Mouse (Mus musculus): ENCODE data around the gene Bcas3. TPM values are rescaled to one million over a fixed set of nuclear protein-coding genes. Genes with fewer than 3 reads are reported as not detected.
"Not testable (repeated sequence)": the region's sequence is repeated elsewhere in the genome, so short reads cannot be mapped to it uniquely, and the experiment has no call there.

Bcas3 gene
- polyA plus RNA-seq, 1 experiment from 2014 or later, result 16.6 TPM

DNA sequence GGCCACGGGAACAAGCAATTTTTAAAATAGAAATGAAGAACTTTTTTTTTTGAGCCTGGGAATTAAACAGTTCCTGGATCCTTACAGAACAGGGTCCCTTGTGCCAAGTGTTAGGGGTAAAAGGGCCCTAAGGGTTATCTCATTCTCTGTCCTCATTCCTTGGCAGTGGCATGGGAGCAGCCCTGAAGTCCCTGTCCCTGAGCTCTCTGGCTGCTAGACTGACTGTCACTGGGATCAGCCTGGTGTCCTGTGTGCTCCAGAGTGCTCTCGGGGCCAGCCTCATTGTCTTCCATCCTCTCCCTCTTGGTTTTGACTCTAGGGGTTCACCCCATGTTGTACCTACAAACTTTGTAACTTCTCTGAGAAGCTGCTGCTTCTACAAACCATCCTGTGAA is 360.8 kb downstream of the Bcas3 start:
- Histone ChIP-seq H3K4me1 (replicated peaks) (peaks cover 15% of the 10 kb centered on the region), H3K9me3 (replicated peaks) (no peaks in the 10 kb centered on the region), H3K36me3 (no peaks in the 10 kb centered on the region), H3K4me2 (peak overlapping the region; percentile 46), H3K27ac (peak overlapping the region; percentile 27; the same call in 1 of the 2 replicates), H3K9ac (no peak overlapping the region; the same call in 1 of the 2 replicates), H3K4me3 (no peak overlapping the region), H3K27me3 (0 out of 2 replicates have a peak, but pooled peaks cover 3% of the 10 kb centered on the region)
- 30% methylated on average over 2 of the region's 2 CpGs for WGBS
- 0 out of 2 replicates have a peak, but pooled peaks have one; percentile 18 for ATAC-seq (replicated peaks; ENCODE audit: insufficient number of reproducible peaks, insufficient read depth, low FRiP score, low read depth)

DNA sequence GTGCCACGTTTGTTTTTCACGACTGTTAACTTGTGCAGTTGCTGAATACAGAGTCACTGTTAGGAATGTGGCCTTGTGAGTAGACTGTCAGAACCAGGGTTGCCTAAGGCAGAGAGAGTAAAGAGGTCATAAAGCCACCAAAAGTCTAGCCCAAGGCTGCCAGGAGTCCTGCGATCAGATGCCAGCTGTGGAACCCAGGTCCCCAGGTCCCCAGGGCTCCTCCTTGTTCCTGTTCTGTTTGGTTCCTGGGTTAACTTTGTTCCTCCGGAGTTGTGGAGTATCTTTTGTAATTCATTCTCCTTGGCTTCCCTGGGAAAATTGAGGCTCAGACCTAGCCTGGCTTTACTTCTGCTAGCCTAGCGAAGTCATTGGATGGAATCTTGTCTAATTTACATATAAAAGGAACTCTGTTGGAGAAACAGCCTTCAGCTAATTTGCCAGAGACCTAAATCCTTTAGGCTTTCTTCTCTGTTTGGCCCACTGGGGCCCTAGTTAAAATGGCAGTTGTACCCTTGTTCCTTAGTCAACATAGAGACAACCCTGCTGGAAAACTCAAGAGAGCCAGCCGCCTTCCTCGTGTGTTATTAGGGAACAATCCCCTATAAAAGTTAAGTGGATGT is 361.5 kb downstream of the Bcas3 start:
- Histone ChIP-seq H3K27me3 (0 out of 2 replicates have a peak, but pooled peaks cover 3% of the 10 kb centered on the region), H3K9me3 (replicated peaks) (no peaks in the 10 kb centered on the region), H3K27ac (no peak overlapping the region), H3K36me3 (no peaks in the 10 kb centered on the region), H3K9ac (no peak overlapping the region), H3K4me1 (replicated peaks) (peaks cover 20% of the 10 kb centered on the region), H3K4me2 (no peak overlapping the region), H3K4me3 (no peak overlapping the region)
- no peak for ATAC-seq (replicated peaks; ENCODE audit: insufficient number of reproducible peaks, insufficient read depth, low FRiP score, low read depth)
- 52% methylated on average over 7 of the region's 7 CpGs for WGBS

DNA sequence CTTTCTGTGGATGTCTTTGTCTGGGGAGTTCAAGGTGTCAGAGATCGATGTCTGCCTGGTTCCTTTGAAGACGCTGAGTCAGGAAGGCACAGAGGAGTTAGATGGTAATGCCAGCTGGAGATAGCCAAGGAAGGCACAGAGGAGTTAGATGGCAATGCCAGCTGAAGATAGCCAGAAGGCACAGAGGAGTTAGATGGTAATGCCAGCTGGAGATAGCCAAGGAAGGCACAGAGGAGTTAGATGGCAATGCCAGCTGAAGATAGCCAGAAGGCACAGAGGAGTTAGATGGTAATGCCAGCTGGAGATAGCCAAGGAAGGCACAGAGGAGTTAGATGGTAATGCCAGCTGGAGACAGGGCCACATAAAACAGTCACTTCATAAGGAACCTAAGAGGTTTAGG is 363.8 kb downstream of the Bcas3 start:
- not testable (repeated sequence) for H3K4me2 ChIP-seq; H3K27me3 ChIP-seq; H3K9me3 ChIP-seq (replicated peaks); H3K9ac ChIP-seq; ATAC-seq (replicated peaks; ENCODE audit: insufficient number of reproducible peaks, insufficient read depth, low FRiP score, low read depth); H3K4me3 ChIP-seq; H3K36me3 ChIP-seq; H3K27ac ChIP-seq
- WGBS, result 86% methylated on average over 2 of the region's 2 CpGs
- H3K4me1 ChIP-seq (replicated peaks), result peaks cover 35% of the 10 kb centered on the region

DNA sequence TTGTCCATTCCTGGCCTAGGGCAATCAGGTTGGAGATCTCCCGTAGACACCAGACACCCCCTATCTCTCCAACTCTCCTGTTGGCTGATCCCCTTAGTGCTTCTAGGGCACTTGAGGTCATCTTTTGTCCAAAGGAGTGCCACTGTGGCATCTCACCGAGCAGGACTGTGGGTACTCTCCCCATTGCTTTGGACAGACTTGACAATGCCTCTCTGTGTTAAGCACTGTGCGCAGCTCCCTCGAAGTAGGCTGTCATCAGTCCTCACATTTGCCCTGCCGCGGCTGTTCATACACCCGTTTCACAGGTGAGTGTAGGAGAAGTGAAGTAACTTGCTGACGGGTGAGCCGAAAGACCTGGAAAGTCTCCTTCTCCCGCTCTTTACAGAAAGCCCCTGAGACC is 366.1 kb downstream of the Bcas3 start:
- Histone ChIP-seq H3K27me3 (0 out of 2 replicates have a peak, but pooled peaks cover 3% of the 10 kb centered on the region), H3K4me2 (no peak overlapping the region), H3K4me3 (no peak overlapping the region), H3K9me3 (replicated peaks) (no peaks in the 10 kb centered on the region), H3K27ac (0 out of 2 replicates have a peak overlapping the region, but pooled peaks have one; percentile 6), H3K36me3 (no peaks in the 10 kb centered on the region), H3K4me1 (replicated peaks) (peaks cover 24% of the 10 kb centered on the region), H3K9ac (no peak overlapping the region)
- no peak for ATAC-seq (replicated peaks; ENCODE audit: insufficient number of reproducible peaks, insufficient read depth, low FRiP score, low read depth)
- WGBS, result 62% methylated on average over 10 of the region's 10 CpGs

GRCm38 (mm10) chr11:85719766-85720165 is 366.8 kb downstream of the Bcas3 start:
- 11% methylated on average over 7 of the region's 7 CpGs for WGBS
- H3K9ac ChIP-seq, result no peak overlapping the region
- H3K4me1 ChIP-seq (replicated peaks), result peaks cover 23% of the 10 kb centered on the region
- 0 out of 2 replicates have a peak, but pooled peaks have one; percentile 14 for ATAC-seq (replicated peaks; ENCODE audit: insufficient number of reproducible peaks, insufficient read depth, low FRiP score, low read depth)
- peak overlapping the region; percentile 6; the same call in 1 of the 2 replicates for H3K27ac ChIP-seq
- no peaks in the 10 kb centered on the region for H3K36me3 ChIP-seq
- no peaks in the 10 kb centered on the region for H3K9me3 ChIP-seq (replicated peaks)
- H3K27me3 ChIP-seq, result 0 out of 2 replicates have a peak, but pooled peaks cover 3% of the 10 kb centered on the region
- H3K4me2 ChIP-seq, result 0 out of 2 replicates have a peak overlapping the region, but pooled peaks have one; percentile 4
- no peak overlapping the region for H3K4me3 ChIP-seq

GRCm38 (mm10) chr11:85720269-85720773 is 367.4 kb downstream of the Bcas3 start:
- no peak overlapping the region for H3K4me2 ChIP-seq
- peaks cover 23% of the 10 kb centered on the region for H3K4me1 ChIP-seq (replicated peaks)
- no peaks in the 10 kb centered on the region for H3K36me3 ChIP-seq
- H3K4me3 ChIP-seq, result no peak overlapping the region
- ATAC-seq (replicated peaks; ENCODE audit: insufficient number of reproducible peaks, insufficient read depth, low FRiP score, low read depth), result no peak; the same call in 1 of the 2 replicates
- H3K27ac ChIP-seq, result peak overlapping the region; percentile 6; the same call in 1 of the 2 replicates
- H3K27me3 ChIP-seq, result 0 out of 2 replicates have a peak, but pooled peaks cover 3% of the 10 kb centered on the region
- no peaks in the 10 kb centered on the region for H3K9me3 ChIP-seq (replicated peaks)
- H3K9ac ChIP-seq, result no peak overlapping the region
- 35% methylated on average over 6 of the region's 6 CpGs for WGBS

GRCm38 (mm10) chr11:85721986-85722385 is 369.0 kb downstream of the Bcas3 start:
- Histone ChIP-seq H3K27me3 (no peaks in the 10 kb centered on the region), H3K36me3 (no peaks in the 10 kb centered on the region), H3K9me3 (replicated peaks) (no peaks in the 10 kb centered on the region), H3K9ac (no peak overlapping the region), H3K4me2 (no peak overlapping the region), H3K27ac (no peak overlapping the region), H3K4me1 (replicated peaks) (peaks cover 23% of the 10 kb centered on the region), H3K4me3 (no peak overlapping the region)
- ATAC-seq (replicated peaks; ENCODE audit: insufficient number of reproducible peaks, insufficient read depth, low FRiP score, low read depth), result no peak
- WGBS, result 83% methylated on average over 4 of the region's 4 CpGs

- 35% methylated on average over 6 of the region's 6 CpGs for WGBS
- H3K27ac ChIP-seq, result no peak overlapping the region
- H3K4me2 ChIP-seq, result no peak overlapping the region
- no peak overlapping the region for H3K9ac ChIP-seq
- H3K4me3 ChIP-seq, result no peak overlapping the region
- no peaks in the 10 kb centered on the region for H3K27me3 ChIP-seq
- no peaks in the 10 kb centered on the region for H3K9me3 ChIP-seq (replicated peaks)
- H3K4me1 ChIP-seq (replicated peaks), result peaks cover 20% of the 10 kb centered on the region
- no peaks in the 10 kb centered on the region for H3K36me3 ChIP-seq
- ATAC-seq (replicated peaks; ENCODE audit: insufficient number of reproducible peaks, insufficient read depth, low FRiP score, low read depth), result no peak
Observed at GRCm38 (mm10) chr11:85724159-85724558, 371.2 kb downstream of the Bcas3 start.

DNA sequence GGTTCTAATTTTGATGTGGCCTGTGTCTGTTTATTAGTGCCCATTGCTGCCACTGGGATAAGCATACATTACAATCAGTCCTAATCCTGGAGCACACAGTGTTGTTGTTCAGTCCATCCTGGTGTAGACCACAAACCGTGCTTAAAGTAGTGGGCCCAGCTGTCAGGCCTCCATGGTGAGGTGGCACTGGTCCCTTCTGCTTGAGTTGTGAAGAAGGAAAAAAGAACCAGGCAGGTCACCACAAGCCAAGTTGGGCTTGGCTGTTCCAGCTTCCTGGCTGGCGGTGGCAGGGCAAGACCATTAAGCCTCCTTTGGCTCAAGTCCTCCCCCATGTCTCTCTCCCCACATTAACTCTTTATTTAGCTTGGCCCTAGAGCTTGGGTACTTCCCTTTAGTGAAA is 376.8 kb downstream of the Bcas3 start:
- no peak for ATAC-seq (replicated peaks; ENCODE audit: insufficient number of reproducible peaks, insufficient read depth, low FRiP score, low read depth)
- H3K4me2 ChIP-seq, result no peak overlapping the region
- H3K36me3 ChIP-seq, result no peaks in the 10 kb centered on the region
- no peaks in the 10 kb centered on the region for H3K9me3 ChIP-seq (replicated peaks)
- H3K9ac ChIP-seq, result no peak overlapping the region
- H3K27me3 ChIP-seq, result no peaks in the 10 kb centered on the region
- H3K4me3 ChIP-seq, result no peak overlapping the region
- H3K4me1 ChIP-seq (replicated peaks), result peaks cover 6% of the 10 kb centered on the region
- 54% methylated on average over 2 of the region's 2 CpGs for WGBS
- H3K27ac ChIP-seq, result no peak overlapping the region

DNA sequence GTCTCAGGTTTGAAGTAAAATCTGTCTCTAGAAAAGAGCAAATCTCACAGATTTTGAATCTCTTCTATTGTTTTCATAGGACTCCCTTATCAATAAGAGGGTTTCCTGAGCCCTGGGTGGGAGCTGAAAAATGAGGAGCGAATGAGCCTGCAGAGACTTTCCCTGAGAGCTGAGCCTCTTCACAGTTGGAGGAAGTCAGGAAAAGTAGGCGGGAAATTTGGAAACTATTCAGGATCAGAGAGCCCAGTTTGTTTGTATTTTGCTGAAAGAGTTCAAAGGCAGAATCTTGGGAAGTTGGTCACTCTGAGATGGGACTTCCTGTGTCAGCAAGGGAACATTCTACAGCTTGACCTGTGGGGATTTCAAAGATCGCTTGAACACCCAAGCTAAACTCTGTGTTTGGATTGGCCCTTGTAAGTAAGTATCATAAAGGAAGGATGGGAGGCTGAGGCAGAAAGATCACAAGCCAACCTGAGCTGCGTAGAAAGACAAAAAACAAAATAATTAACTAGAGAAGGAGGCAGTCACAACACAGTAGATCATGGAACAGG is 379.6 kb downstream of the Bcas3 start:
- no peak overlapping the region for H3K4me3 ChIP-seq
- H3K9me3 ChIP-seq (replicated peaks), result no peaks in the 10 kb centered on the region
- peaks cover 9% of the 10 kb centered on the region for H3K4me1 ChIP-seq (replicated peaks)
- H3K27ac ChIP-seq, result no peak overlapping the region
- no peak overlapping the region for H3K4me2 ChIP-seq
- H3K9ac ChIP-seq, result no peak overlapping the region
- H3K27me3 ChIP-seq, result no peaks in the 10 kb centered on the region
- 63% methylated on average over 4 of the region's 4 CpGs for WGBS
- H3K36me3 ChIP-seq, result no peaks in the 10 kb centered on the region
- no peak for ATAC-seq (replicated peaks; ENCODE audit: insufficient number of reproducible peaks, insufficient read depth, low FRiP score, low read depth)

DNA sequence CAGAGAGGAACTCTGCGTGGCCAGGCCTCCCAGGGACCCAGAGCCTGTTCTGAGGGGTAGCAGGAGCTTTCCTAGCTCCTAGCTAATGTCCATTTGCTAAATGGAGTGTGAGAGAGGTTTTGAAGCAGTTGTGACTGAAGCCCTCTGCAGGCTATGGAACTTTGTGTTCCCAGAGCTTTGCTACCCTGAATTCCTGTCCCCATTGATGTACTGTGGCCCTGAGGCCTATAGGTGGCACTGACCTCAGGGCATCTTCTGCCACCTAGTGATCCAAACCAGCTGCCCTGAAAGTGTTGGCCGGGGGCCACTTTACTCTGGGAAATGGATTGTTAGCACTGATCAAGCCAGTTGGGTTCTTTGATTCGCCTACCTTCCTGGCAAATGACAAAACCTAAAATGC is 380.6 kb downstream of the Bcas3 start:
- ATAC-seq (replicated peaks; ENCODE audit: insufficient number of reproducible peaks, insufficient read depth, low FRiP score, low read depth), result no peak
- Histone ChIP-seq H3K4me1 (replicated peaks) (peaks cover 10% of the 10 kb centered on the region), H3K9me3 (replicated peaks) (no peaks in the 10 kb centered on the region), H3K27ac (no peak overlapping the region), H3K36me3 (no peaks in the 10 kb centered on the region), H3K9ac (no peak overlapping the region), H3K4me2 (no peak overlapping the region), H3K27me3 (no peaks in the 10 kb centered on the region), H3K4me3 (no peak overlapping the region)
- 59% methylated on average over 3 of the region's 3 CpGs for WGBS

Data from heart, embryonic 15.5 days (tissue).